Mouse (Mus musculus) gastrocnemius, postnatal 14 days (tissue): ENCODE data around the gene Tubg2. TPM values are rescaled to one million over a fixed set of nuclear protein-coding genes. Genes with fewer than 3 reads are reported as not detected.

Experiments
- DNase-seq: peaks from one replicate; pipeline ENCODE4 v3.0.0; 2021; ENCODE audit warnings: mixed read lengths
- intact Hi-C: fragments of 180-260 bp; cut with DNase I; formaldehyde crosslinking; loops from one replicate; pipeline ENCODE4 v1.15.1; 2025; ENCODE audit warnings: low total_unique reads
- microRNA-seq, 2 experiments: library from miRNA; unstranded; fragments of <30 nt; microRNA quantifications; one replicate each; pipeline ENCODE4 v1.2.0; 2021
- total RNA-seq, 2 experiments: library from RNA; stranded (reverse); gene quantifications; 2 replicates each; pipeline ENCODE4 v1.2.3; 2021

Gene Tubg2
- total RNA-seq, 2 experiments from 2014 or later: 3.1 to 4.6 TPM

DNA sequence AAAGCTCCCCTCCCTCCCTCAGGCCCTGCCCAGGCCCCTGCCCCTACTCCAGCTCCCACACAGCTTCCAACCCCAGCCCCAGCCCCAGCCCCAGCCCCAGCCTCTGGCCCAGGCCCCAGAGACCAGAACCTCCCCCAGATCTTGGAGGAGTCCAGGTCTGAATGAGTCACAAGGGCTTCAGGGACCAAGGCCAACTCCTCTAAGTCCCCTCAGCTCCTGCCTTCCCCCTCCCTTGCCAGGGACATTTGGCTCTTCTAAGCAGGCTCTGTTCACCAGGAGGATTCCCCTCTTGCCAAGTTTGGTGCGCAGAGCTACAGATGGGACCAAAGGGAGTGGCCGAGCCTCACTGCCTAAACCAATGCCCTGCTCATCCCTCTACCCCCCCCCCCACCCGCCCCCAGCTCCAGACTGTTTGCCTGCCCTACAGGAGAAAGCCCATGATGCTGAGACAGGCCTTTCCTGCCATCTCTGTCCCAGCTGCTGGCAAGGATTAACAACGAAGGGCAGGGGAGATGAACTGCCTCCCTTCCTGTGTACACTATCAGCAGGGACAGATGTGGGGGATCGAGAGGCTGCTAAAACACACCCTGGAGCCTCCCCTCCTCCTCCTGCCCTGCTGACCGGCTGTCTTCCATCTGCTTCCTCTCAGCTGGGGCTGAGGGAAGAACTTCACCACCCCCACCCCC, 33.9 kb downstream of the Tubg2 start:
- DNase-seq: peak; percentile 81
- intact Hi-C loops: loop anchor here (10.0 kb wide), 2 partner anchors 205 to 305 kb away; no protein-coding TSS in a partner anchor

DNA sequence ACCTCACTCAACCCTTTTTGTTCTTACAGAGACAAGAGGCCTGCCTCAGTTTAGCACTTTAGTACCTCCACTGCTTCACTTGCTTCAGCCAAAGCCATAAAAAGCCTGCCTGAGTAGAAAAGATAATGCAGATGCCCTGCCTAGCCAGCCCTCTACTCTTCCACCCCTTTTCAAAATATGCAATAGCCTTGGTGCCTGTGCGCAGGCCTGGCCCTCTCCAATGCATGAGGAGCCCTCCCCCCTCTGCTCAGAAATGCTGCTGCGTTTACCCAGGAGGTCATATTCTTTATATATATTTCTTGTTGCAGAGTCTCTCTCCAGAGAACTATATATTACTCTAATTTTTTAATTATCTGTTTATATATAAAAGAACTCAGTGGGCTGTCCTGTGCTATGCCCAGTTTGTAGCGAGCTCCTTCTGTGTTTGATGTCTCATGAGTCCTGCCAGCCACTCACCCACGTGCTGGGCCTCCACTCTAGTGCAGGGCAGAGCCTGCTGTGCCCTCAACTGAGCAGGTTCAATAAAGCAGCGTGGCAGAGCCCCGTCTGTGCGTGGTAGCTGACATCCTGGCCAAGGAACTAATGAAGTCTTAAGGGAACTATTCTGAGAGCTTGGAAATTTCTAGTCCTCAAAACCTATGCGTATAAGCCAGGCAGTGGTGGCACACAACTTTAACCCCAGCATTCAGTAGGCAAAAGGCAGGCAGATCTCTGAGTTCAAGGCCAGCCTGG, 34.6 kb downstream of the Tubg2 start:
- intact Hi-C loops: no loop called here
- no peak for DNase-seq

DNA sequence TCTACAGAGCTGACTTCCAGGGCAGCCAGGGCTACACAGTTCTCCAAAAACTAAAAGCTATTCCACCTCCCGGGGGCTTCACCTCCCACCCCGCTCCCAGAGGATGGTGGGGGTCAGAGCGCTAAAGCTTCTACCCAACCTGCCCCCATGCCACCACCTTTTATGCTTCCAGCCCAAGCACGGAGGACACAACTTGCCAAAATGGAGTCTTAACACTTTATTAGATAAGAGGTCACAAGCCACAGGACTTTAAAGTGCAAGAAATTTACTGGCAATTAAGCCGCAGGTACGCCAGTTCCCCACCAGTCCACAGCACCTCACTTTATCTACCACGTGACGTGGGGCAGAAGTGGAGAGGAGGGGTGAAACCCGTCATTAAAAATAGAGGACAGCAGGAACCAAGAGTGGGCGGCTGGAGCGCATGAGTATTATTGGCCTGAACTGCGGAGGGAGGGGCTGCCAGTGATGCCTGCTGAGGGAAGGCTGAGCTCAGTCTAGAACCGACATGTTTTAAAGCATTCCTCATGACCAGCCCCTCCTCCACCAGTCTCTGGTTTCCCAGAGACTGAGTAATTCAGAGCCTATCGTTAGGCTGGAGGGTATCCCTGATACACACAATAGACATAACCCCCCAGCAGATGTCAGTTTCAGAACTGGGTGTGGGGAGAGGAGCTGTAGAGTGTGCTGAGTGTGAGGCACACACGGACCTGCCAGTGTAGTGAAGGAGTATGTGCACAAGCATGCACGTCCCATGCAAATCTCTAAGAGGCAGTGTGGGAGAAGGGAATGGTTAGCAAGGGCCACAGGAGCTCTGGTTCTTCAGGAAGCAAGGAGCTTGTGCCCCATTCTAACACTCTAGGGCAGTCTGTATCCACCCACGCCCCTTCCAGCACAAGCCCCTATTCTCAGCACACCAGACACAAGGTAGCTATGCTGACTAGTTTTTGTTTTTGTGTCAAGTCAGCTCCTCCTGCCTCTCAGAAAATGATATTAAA, 35.5 kb downstream of the Tubg2 start:
- no peak for DNase-seq
- intact Hi-C loops: no loop called here

DNA sequence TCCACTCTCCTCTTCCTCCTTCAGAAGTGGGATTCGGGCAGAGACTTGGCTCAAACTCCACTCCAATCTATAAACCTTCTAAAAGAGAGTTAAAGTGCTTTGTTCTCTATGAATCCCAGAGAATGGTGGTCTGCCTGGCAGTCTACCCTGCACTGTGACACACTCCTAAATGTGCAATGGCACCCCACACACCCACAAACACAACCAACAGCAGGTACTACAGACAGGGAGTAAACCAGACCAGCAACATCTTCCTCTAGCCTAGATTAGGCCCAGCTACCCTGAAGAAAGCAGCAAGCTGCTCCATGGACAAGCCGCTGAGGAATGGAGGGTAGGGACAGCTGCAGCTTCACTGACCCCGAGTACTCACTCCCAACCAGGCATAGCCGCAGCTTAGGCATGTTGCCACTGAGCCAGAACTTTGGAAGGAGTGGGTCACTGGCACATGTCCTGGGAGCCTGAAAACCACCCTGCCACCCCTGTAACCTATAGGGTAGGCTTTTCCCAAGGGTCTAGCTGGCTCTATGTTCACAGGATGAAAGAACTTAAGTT, 36.3 kb downstream of the Tubg2 start:
- intact Hi-C loops: no loop called here
- DNase-seq: no peak

DNA sequence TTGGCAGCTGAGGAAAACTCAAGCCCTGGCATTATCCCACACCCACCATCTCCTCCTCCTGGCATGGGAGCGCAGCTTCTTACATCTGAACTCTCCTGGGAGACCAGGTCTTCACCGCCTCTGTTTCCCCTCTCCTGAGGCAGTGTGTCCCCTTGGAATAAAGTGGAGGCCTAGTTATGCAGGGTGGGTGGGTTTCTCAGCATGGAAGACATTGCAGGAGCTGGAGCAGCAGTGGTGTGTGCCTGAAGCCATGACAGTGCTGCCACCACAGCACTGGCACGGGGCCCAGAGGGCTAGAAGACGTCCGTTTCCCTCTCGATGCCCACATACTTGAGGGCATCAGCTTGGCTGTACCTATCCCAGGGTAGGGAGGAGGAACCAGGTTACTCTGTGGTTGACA, 36.9 kb downstream of the Tubg2 start:
- intact Hi-C loops: no loop called here
- no peak for DNase-seq

DNA sequence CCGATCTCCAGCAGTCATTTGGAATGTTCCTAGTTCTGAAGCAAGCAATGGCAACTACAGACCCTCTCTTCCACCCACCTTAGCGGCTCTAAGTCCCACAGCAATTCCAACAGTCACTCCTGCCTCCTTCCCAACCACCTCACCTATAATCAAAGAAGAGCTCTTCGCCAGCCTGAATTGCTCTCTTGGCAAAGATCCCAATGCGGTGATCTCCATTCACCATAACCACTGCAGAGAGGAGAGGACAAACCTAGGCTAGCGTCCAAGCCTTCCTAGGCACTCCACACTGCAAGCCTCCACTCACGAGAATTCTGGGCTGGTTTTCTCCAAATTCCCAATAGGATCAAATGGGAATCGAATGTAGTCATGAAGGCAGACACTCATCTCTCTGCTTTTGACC, 37.4 kb downstream of the Tubg2 start:
- no peak for DNase-seq
- intact Hi-C loops: no loop called here

DNA sequence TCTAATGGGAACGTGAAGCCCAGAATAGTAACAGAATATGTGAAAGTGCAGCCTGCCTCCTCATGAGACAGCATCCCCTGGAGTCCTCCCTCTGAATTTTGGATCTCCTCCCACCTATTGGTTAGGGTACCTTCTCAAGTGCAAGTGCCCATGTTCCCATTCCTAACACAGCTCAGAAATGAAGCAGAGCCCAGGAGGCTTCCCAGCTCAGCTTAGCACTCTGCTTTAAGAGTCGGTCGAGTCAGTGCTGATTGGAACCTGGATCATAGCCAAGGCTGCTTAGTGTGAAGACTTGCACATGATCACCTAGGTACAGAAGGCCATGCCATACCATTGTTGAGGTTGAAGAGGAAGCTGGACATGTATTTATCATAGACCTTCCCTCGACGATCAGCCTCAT, 38.4 kb downstream of the Tubg2 start:
- no peak for DNase-seq
- intact Hi-C loops: no loop called here

DNA sequence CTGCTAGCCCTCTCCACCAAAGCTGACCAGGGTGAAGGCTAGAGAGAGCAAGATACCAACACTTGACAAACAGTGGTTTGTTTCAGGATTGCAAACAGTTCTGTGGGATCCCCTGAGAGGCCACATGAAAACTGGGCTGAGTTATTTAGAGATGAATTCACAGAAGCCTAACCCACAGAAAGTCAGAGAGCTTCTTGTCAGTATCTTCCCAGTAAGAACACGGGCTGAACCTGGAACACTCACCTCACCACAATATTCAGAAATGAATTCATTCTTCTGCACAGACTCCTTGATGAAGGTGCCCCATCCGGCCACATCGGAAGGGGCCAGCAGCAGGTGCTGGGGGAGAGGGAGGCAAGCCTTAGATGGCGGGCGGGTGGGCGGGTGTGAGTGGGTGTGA, 38.9 kb downstream of the Tubg2 start:
- DNase-seq: no peak
- intact Hi-C loops: no loop called here

DNA sequence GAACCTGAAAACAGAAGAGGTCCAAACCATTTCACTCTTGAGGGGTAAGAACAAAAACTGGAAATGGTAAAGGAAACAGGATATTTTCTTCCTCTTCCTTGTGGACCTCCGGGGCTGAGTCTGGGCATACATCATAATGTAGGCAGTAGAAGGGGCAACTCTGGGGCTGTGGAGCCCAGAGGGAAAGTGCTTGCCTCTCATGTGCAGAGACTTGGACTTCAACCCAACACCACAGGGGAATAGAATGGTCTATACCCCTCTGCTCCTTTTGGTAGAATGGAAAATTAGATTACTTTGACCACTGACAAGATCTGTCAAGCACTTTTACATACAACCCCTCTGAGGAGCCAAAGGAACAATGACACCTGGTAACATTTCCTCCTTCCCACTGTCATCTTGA, 39.4 kb downstream of the Tubg2 start:
- DNase-seq: no peak
- intact Hi-C loops: no loop called here

DNA sequence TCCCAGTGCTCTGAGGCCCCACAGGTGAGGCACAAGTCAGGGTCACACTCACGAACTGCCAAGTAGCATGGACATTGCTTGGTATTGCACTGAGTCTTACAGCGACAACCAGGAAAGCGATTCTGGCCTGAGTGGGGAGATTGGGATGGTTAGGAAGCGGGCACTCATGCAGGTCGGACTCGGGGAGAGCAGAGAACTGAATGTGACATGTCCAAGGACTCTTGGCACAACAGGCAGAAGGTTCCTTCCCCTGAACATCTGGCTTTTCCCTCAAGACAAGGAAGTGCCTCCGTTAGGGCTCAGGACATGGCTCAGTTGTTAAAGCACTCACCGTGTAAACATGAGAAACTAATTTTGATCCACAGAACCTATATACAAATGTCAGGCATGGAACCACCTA, 39.9 kb downstream of the Tubg2 start:
- DNase-seq: no peak
- intact Hi-C loops: no loop called here

DNA sequence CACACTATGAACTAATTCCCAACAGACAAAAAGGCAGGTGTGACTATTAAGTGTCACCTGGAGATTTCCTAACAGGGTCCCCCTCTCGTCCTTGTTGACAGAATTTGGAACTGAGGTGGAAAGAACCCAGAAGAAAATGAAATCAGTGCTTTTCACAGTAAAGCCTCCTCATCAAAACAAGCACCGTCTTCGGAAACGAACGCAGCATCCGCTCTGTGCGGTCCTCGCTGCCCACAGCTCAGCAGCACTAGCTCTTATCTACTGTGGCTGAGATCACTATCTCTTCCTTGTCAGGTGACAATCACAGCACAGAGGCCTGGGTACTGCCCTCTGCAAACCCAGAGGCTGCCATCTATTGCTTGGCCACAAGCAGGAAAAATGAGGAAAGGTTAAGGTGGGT, 40.5 kb downstream of the Tubg2 start:
- DNase-seq: no peak
- intact Hi-C loops: no loop called here

DNA sequence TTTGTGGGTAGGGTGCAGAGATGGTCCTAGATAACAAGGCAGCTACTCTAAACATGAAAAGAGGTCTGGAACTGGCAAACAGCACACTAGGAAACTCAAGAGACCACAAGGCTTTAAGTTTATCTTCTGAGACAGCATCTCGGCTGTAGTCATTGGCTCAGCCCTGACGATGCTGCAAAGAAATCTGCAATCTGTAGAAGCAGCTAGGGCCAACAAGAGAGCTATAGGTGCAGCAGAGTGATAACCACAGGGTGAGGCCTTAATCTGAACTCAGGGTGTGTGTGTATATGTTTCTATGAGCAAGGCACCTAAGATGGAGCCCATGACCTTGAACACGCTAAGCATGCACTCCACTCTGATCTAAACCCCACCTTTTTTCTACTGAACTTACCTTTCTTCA, 43.8 kb downstream of the Tubg2 start:
- intact Hi-C loops: no loop called here
- no peak for DNase-seq

DNA sequence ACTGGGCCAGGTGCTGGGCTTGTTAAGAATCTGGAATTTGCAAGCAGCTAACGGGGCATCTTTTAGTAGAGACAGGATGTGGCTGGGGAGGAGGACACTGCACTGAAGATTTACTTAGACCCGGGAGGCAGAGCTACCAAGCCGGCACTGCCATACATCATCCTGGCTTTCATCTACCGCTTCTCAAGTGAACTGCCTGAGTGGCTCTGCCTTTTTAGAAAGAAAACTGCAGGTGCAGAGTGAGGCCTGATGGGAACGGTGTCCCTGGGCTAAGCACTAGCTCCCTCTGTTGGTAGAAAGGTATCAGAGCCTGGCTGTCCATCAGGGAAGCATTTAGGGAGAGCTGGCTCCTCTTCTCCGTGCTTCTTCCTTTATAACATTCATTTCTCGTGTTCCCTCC, 45.3 kb downstream of the Tubg2 start:
- intact Hi-C loops: no loop called here

More for the DNA sequence above, 45.3 kb downstream of the Tubg2 start:
- DNase-seq: no peak

Small RNAs within 50 kb of the gene (microRNA-seq; reads per million reads assigned to microRNA genes)
- 0 reads per million in 2 experiments for gene Gm27626

Other genes starting within 250 kb of the Tubg2 start
- 10 to 100 TPM; 41.7 to 43.6 TPM for gene Stat3, start 216.4 kb upstream of the Tubg2 start, total RNA-seq
- 100 to 1,000 TPM; 226 to 256 TPM for gene Cavin1, start 185.0 kb upstream of the Tubg2 start, total RNA-seq
- gene Atp6v0a1, start 146.5 kb upstream of the Tubg2 start, total RNA-seq: 10 to 100 TPM; 53.4 to 58.5 TPM
- 1 to 10 TPM; 6.2 to 7.4 TPM for gene Naglu, start 85.9 kb upstream of the Tubg2 start, total RNA-seq
- under 1 TPM in 1 of 2 experiments, not detected in 1; 0.29 TPM for gene Hsd17b1, start 77.5 kb upstream of the Tubg2 start, total RNA-seq
- gene Coasy, start 73.3 kb upstream of the Tubg2 start, total RNA-seq: 1 to 10 TPM; 8.1 to 9.5 TPM
- gene Mlx, start 68.6 kb upstream of the Tubg2 start, total RNA-seq: 10 to 100 TPM; 10.8 to 12.4 TPM
- gene Psmc3ip, start 60.5 kb upstream of the Tubg2 start, total RNA-seq: 1 to 10 TPM; 1.1 to 1.5 TPM
- gene Retreg3, start 36.0 kb upstream of the Tubg2 start, total RNA-seq: 10 to 100 TPM; 33.3 to 34.9 TPM
- gene Tubg1, start 36.0 kb upstream of the Tubg2 start, total RNA-seq: 10 to 100 TPM; 26.3 to 31.2 TPM
- 1 to 10 TPM; 1.8 to 2.4 TPM for gene Cntnap1, start 14.6 kb downstream of the Tubg2 start, total RNA-seq
- gene Plekhh3, start 15.4 kb downstream of the Tubg2 start, total RNA-seq: 10 to 100 TPM; 22.0 to 26.9 TPM
- under 1 TPM in 1 of 2 experiments, not detected in 1; 0.12 TPM for gene Ccr10, start 19.5 kb downstream of the Tubg2 start, total RNA-seq
- 10 to 100 TPM; 13.5 to 18.1 TPM for gene Ezh1, start 70.6 kb downstream of the Tubg2 start, total RNA-seq
- 10 to 100 TPM; 69.8 to 97.1 TPM for gene Ramp2, start 90.1 kb downstream of the Tubg2 start, total RNA-seq
- 10 to 100 TPM; 38.1 to 39.0 TPM for gene Vps25, start 97.8 kb downstream of the Tubg2 start, total RNA-seq
- gene Wnk4, start 104.7 kb downstream of the Tubg2 start, total RNA-seq: 1 to 10 TPM in 1 of 2 experiments, under 1 TPM in 1; 0.89 to 1.0 TPM
- gene Cntd1, start 123.1 kb downstream of the Tubg2 start, total RNA-seq: under 1 TPM; 0.13 to 0.21 TPM
- gene Coa3, start 123.2 kb downstream of the Tubg2 start, total RNA-seq: 10 to 100 TPM; 70.0 to 73.4 TPM
- 10 to 100 TPM; 70.7 to 72.9 TPM for gene Becn1, start 146.4 kb downstream of the Tubg2 start, total RNA-seq
- 10 to 100 TPM; 60.9 to 61.2 TPM for gene Psme3, start 160.3 kb downstream of the Tubg2 start, total RNA-seq
- gene Aoc2, start 169.2 kb downstream of the Tubg2 start, total RNA-seq: 1 to 10 TPM; 1.2 to 1.3 TPM
- gene Aoc3, start 174.7 kb downstream of the Tubg2 start, total RNA-seq: 10 to 100 TPM; 20.7 to 21.7 TPM
- gene G6pc, start 211.7 kb downstream of the Tubg2 start, total RNA-seq: not detected